In the genomic region with DNA sequence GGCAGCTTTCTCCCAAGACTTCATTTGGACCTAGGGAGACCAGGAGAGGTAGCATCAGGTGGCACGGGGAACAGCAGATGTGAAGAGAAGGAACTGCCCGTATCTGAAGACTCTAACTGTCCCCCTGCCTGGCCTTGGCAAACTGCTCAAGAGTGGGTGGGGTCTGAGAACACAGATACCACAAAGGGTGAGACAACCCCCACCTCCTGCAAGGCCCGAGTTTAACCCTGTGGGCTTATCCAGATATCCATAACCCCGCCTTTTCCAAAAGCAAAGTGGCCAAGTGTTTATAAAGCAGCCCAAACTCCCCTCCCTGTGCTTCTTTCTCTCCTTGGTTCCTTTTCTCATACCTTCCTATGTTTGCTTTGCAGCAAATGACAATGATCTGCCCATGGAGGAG, we compare ENCODE assay signal across 23 mouse cellular contexts. TPM values are rescaled to one million over a fixed set of nuclear protein-coding genes. Genes with fewer than 3 reads are reported as not detected.
DNase-seq lines count a peak whose midpoint lies in the region; ATAC-seq and TF ChIP-seq lines count a peak whose summit lies in the region.
"Had no signal": no experiment of that assay in that cellular context is flagged by ENCODE, and none has a peak within 500 bp of the region (broad histone marks: within the 10 kb centered on the region; RNA-seq: fewer than 3 reads in every experiment).

No protein-coding gene starts in this region.

- H3K4me1 ChIP-seq in intestine, embryonic 14.5 days (replicated peaks; ENCODE audit: control insufficient read depth, insufficient read depth, low read length), result no peaks in the 10 kb centered on the region
- no peaks in the 10 kb centered on the region for H3K4me1 ChIP-seq in intestine, embryonic 15.5 days (replicated peaks)
- H3K4me1 ChIP-seq in MEL (ENCODE audit: control insufficient read depth in 1 of 2, insufficient read depth in 2 of 2, low read length in 2 of 2), result peaks cover 14 to 24% of the 10 kb centered on the region in 2 experiments
- peaks cover 3% of the 10 kb centered on the region; the same call in 1 of the 2 replicates for H3K4me1 ChIP-seq in forebrain, postnatal 0 days (ENCODE audit: insufficient read depth)

- H3K27ac ChIP-seq in intestine, embryonic 14.5 days (ENCODE audit: low read depth), result no peak overlapping the region
- H3K27ac ChIP-seq in intestine, embryonic 15.5 days, result no peak overlapping the region
- peak overlapping the region; percentile 47 for H3K27ac ChIP-seq in MEL (ENCODE audit: control insufficient read depth, low read depth, low read length)
- peak overlapping the region; percentile 29; the same call in 1 of the 2 replicates for H3K27ac ChIP-seq in forebrain, postnatal 0 days (ENCODE audit: low read depth, low read length)
- no peak overlapping the region for H3K27ac ChIP-seq in left cerebral cortex, adult 2 months
- H3K27ac ChIP-seq: kidney, embryonic 15.5 days; macrophage; midbrain, embryonic 10.5 days; neural tube, embryonic 15.5 days; stomach, postnatal 0 days had no signal

- ATAC-seq in intestine, embryonic 14.5 days (replicated peaks; ENCODE audit: low FRiP score, low TSS enrichment, low read depth), result no peak
- no peak for ATAC-seq in intestine, embryonic 15.5 days
- no peak for ATAC-seq in forebrain, postnatal 0 days
- ATAC-seq: hindbrain, embryonic 16.5 days; lung, postnatal 0 days had no signal

- no peaks in the 10 kb centered on the region for H3K9me3 ChIP-seq in intestine, embryonic 14.5 days (ENCODE audit: control insufficient read depth, low read length)
- no peaks in the 10 kb centered on the region for H3K9me3 ChIP-seq in intestine, embryonic 15.5 days
- no peaks in the 10 kb centered on the region for H3K9me3 ChIP-seq in MEL (replicated peaks; ENCODE audit: insufficient read depth, low read length)
- H3K9me3 ChIP-seq in forebrain, postnatal 0 days (ENCODE audit: low read length), result no peaks in the 10 kb centered on the region
- H3K9me3 ChIP-seq: heart, embryonic 12.5 days; kidney, embryonic 15.5 days; midbrain, embryonic 10.5 days; neural tube, embryonic 15.5 days had no signal

- H3K9ac ChIP-seq in intestine, embryonic 14.5 days (ENCODE audit: low read length), result no peak overlapping the region
- H3K9ac ChIP-seq in intestine, embryonic 15.5 days, result no peak overlapping the region
- peak overlapping the region; percentile 39 for H3K9ac ChIP-seq in MEL (ENCODE audit: control insufficient read depth, low read depth, low read length, poor library complexity, severe bottlenecking)
- H3K9ac ChIP-seq in forebrain, postnatal 0 days, result peak overlapping the region; percentile 7; the same call in 1 of the 2 replicates
- H3K9ac ChIP-seq: heart, embryonic 12.5 days; kidney, embryonic 15.5 days; neural tube, embryonic 15.5 days had no signal

- peaks cover 69% of the 10 kb centered on the region for H3K27me3 ChIP-seq in intestine, embryonic 14.5 days (replicated peaks; ENCODE audit: control insufficient read depth, insufficient read depth, low read length)
- peaks cover 59% of the 10 kb centered on the region for H3K27me3 ChIP-seq in intestine, embryonic 15.5 days (replicated peaks)
- H3K27me3 ChIP-seq in MEL (ENCODE audit: control insufficient read depth in 1 of 2, insufficient read depth in 2 of 2, low read length in 2 of 2), result no peaks in the 10 kb centered on the region
- peaks cover 26% of the 10 kb centered on the region for H3K27me3 ChIP-seq in forebrain, postnatal 0 days (ENCODE audit: insufficient read depth, low read length)

- TF ChIP-seq EP300 in MEL (IDR thresholded peaks at IDR 0.05; ENCODE audit: low read depth in 1 of 2, low read length in 2 of 2), result peak; percentile 32 to 81

- intact Hi-C loops in left cerebral cortex, postnatal 25 days (cut with DNase I), result no loop called here
- intact Hi-C loops in left cerebral cortex, adult 2 months (cut with DNase I), result no loop called here

- TF ChIP-seq POLR2A in MEL (IDR thresholded peaks at IDR 0.05; ENCODE audit: control insufficient read depth in 1 of 2, insufficient read depth in 1 of 2, low read depth in 1 of 2, low read length in 2 of 2, poor library complexity in 1 of 2), result no peak; a peak in 1 of 4 replicates

- TF ChIP-seq RAD21 in MEL (IDR thresholded peaks at IDR 0.05; ENCODE audit: low read depth, low read length), result no peak

- DNase-seq in intestine, embryonic 14.5 days (ENCODE audit: low spot score), result peak; percentile 51
- DNase-seq in 416B (ENCODE audit: low read depth) (peak; percentile 31), MEL (ENCODE audit: low read depth, low spot score) (peak; percentile 73)
- no peak for DNase-seq in forebrain, postnatal 0 days
- DNase-seq in left cerebral cortex, postnatal 25 days (ENCODE audit: low spot score in 2 of 2), result no peak
- DNase-seq in left cerebral cortex, adult 2 months (ENCODE audit: extremely low spot score in 1 of 2, low spot score in 2 of 2), result no peak
- no peak for DNase-seq in right cerebral cortex, adult 2 months (ENCODE audit: low spot score in 2 of 2)
- DNase-seq: adrenal gland, postnatal 14 days; cerebellum, adult 9-10 months; gastrocnemius, postnatal 14 days; heart, adult 11 months; heart, postnatal 14 days; kidney, adult 11 months; kidney, postnatal 36 days had no signal

- H3K36me3 ChIP-seq in intestine, embryonic 14.5 days (ENCODE audit: control insufficient read depth, insufficient read depth, low read length), result no peaks in the 10 kb centered on the region
- H3K36me3 ChIP-seq in intestine, embryonic 15.5 days, result no peaks in the 10 kb centered on the region
- peaks cover 0 to 27% of the 10 kb centered on the region in 2 experiments; a peak in 2 of 4 replicates for H3K36me3 ChIP-seq in MEL (ENCODE audit: control insufficient read depth in 1 of 2, insufficient read depth in 2 of 2, low read length in 2 of 2)
- no peaks in the 10 kb centered on the region for H3K36me3 ChIP-seq in forebrain, postnatal 0 days (ENCODE audit: insufficient read depth)
- H3K36me3 ChIP-seq: heart, embryonic 12.5 days; kidney, embryonic 15.5 days; midbrain, embryonic 10.5 days; neural tube, embryonic 15.5 days had no signal

- no peaks in the 10 kb centered on the region for H3K79me2 ChIP-seq in MEL (ENCODE audit: control insufficient read depth, insufficient read depth, low read length, poor library complexity)

- WGBS in intestine, embryonic 14.5 days, result 43% methylated on average over 4 of the region's 4 CpGs
- WGBS in intestine, embryonic 15.5 days, result 44% methylated on average over 4 of the region's 4 CpGs
- WGBS in forebrain, postnatal 0 days, result 56% methylated on average over 4 of the region's 4 CpGs

- no peak overlapping the region for H3K4me3 ChIP-seq in intestine, embryonic 14.5 days (ENCODE audit: low read depth, low read length)
- no peak overlapping the region for H3K4me3 ChIP-seq in intestine, embryonic 15.5 days (replicated peaks)
- H3K4me3 ChIP-seq in MEL (ENCODE audit: control insufficient read depth in 1 of 2, insufficient read depth in 1 of 2, low read depth in 2 of 2, low read length in 2 of 2), result peak overlapping the region in 1 of 2 experiments; percentile 32; a peak in 3 of 4 replicates
- H3K4me3 ChIP-seq in forebrain, postnatal 0 days (ENCODE audit: low read depth, low read length), result no peak overlapping the region
- H3K4me3 ChIP-seq in left cerebral cortex, adult 2 months, result no peak overlapping the region
- H3K4me3 ChIP-seq: heart, embryonic 12.5 days; kidney, embryonic 15.5 days; midbrain, embryonic 10.5 days; neural tube, embryonic 15.5 days had no signal

- TF ChIP-seq CTCF in MEL (IDR thresholded peaks at IDR 0.05 in 2 of 3, conservative IDR thresholded peaks at IDR 0.05 in 1 of 3; ENCODE audit: control insufficient read depth in 1 of 3, insufficient read depth in 1 of 3, low read depth in 2 of 3, low read length in 3 of 3, poor library complexity in 1 of 3, severe bottlenecking in 1 of 3), result no peak
- TF ChIP-seq CTCF in forebrain, postnatal 0 days (IDR thresholded peaks at IDR 0.05; ENCODE audit: low read depth), result no peak
- no peak for TF ChIP-seq CTCF in left cerebral cortex, adult 2 months (IDR thresholded peaks at IDR 0.05)

- no peak overlapping the region for H3K4me2 ChIP-seq in intestine, embryonic 14.5 days (ENCODE audit: low read length)
- no peak overlapping the region for H3K4me2 ChIP-seq in intestine, embryonic 15.5 days (replicated peaks)
- peak overlapping the region; percentile 19; the same call in 1 of the 2 replicates for H3K4me2 ChIP-seq in forebrain, postnatal 0 days (ENCODE audit: low read depth)
- H3K4me2 ChIP-seq: heart, embryonic 12.5 days; kidney, embryonic 15.5 days; neural tube, embryonic 15.5 days had no signal

TF ChIP-seq in MEL, 35 proteins besides CTCF, POLR2A, EP300 and RAD21 (continues in another document):
- TF ChIP-seq TCF12 (IDR thresholded peaks at IDR 0.05; ENCODE audit: low read depth, low read length) (peak; percentile 72), MAZ (IDR thresholded peaks at IDR 0.05; ENCODE audit: low read depth, low read length) (0 out of 2 replicates have a peak, but pooled peaks have one; percentile 62), TBP (IDR thresholded peaks at IDR 0.05; ENCODE audit: low read depth, low read length) (0 out of 2 replicates have a peak, but pooled peaks have one; percentile 25), ETS1 (IDR thresholded peaks at IDR 0.05; ENCODE audit: low read depth, low read length) (peak; percentile 72), UBTF (IDR thresholded peaks at IDR 0.05; ENCODE audit: borderline replicate concordance, insufficient read depth, low read depth, low read length) (no peak), ZMIZ1 (IDR thresholded peaks at IDR 0.05; ENCODE audit: low read depth, low read length) (no peak; the same call in 1 of the 2 replicates)

RNA-seq across cellular contexts. Expression of a gene that starts 4.5 kb away (rescaled TPM):
- polyA plus RNA-seq in intestine, embryonic 14.5 days (2014; fragmentation: Nextera tagmentation; extraction: Ambion mirVana), result 8.0 and 9.8 TPM in 2 replicates
- 7.1 and 7.8 TPM in 2 replicates for polyA plus RNA-seq in intestine, embryonic 15.5 days (2015; fragmentation: Nextera tagmentation; extraction: Ambion mirVana)
- total RNA-seq in MEL (2012; rRNA removed), result 3.4 and 3.7 TPM in 2 replicates
- polyA plus RNA-seq in MEL (2012; ENCODE audit: insufficient read depth in 1 of 2, insufficient read length in 2 of 2, low read depth in 1 of 2, low replicate concordance in 2 of 2, missing spikeins in 1 of 2), result 10 to 100 TPM in 1 of 2 experiments, not detected in 1; 11.8 TPM
- 73.5 and 80.2 TPM in 2 replicates for total RNA-seq in forebrain, postnatal 0 days (2014; rRNA removed)
- 105 and 139 TPM in 2 replicates for polyA plus RNA-seq in forebrain, postnatal 0 days (2015; fragmentation: Nextera tagmentation; extraction: Ambion mirVana)
- total RNA-seq in left cerebral cortex, postnatal 25 days (2021), result 10 to 100 TPM; 15.9 to 19.9 TPM
- 10 to 100 TPM; 21.1 to 25.3 TPM for total RNA-seq in left cerebral cortex, adult 2 months (2021)
- polyA plus RNA-seq: lung, postnatal 0 days; macrophage had no signal

RNA-seq across cellular contexts. Expression of a gene that starts 23.1 kb away (rescaled TPM):
- 5.8 and 6.4 TPM in 2 replicates for polyA plus RNA-seq in intestine, embryonic 14.5 days (2014; fragmentation: Nextera tagmentation; extraction: Ambion mirVana)
- polyA plus RNA-seq in intestine, embryonic 15.5 days (2015; fragmentation: Nextera tagmentation; extraction: Ambion mirVana), result 3.2 and 4.7 TPM in 2 replicates
- not detected in 2 replicates for total RNA-seq in MEL (2012; rRNA removed)
- polyA plus RNA-seq in MEL (2012; ENCODE audit: insufficient read depth in 1 of 2, insufficient read length in 2 of 2, low read depth in 1 of 2, low replicate concordance in 2 of 2, missing spikeins in 1 of 2), result not detected
- total RNA-seq in forebrain, postnatal 0 days (2014; rRNA removed), result 19.3 and 28.1 TPM in 2 replicates
- polyA plus RNA-seq in forebrain, postnatal 0 days (2015; fragmentation: Nextera tagmentation; extraction: Ambion mirVana), result 40.0 and 43.1 TPM in 2 replicates
- total RNA-seq in left cerebral cortex, postnatal 25 days (2021), result 1 to 10 TPM; 5.3 to 5.4 TPM
- total RNA-seq in left cerebral cortex, adult 2 months (2021), result 1 to 10 TPM; 5.7 to 6.9 TPM
- total RNA-seq: heart, postnatal 14 days had no signal
- polyA plus RNA-seq: lung, postnatal 0 days; macrophage had no signal

Comparison
In these comparisons a context has a peak if more than half of its experiments do, and no peak if none do; other contexts are left out.
1. DNase-seq: peak in intestine, embryonic 14.5 days (single experiment), 416B (single experiment) and MEL (single experiment); none in forebrain, postnatal 0 days (single experiment), left cerebral cortex, postnatal 25 days (0 of 2), left cerebral cortex, adult 2 months (0 of 2) and right cerebral cortex, adult 2 months (0 of 2).
2. H3K27ac ChIP-seq: peak in MEL (single experiment) and forebrain, postnatal 0 days (single experiment); none in intestine, embryonic 14.5 days (single experiment), intestine, embryonic 15.5 days (single experiment) and left cerebral cortex, adult 2 months (single experiment).
3. H3K9ac ChIP-seq: peak in MEL (single experiment) and forebrain, postnatal 0 days (single experiment); none in intestine, embryonic 14.5 days (single experiment) and intestine, embryonic 15.5 days (single experiment).